Mouse (Mus musculus): ENCODE data around the gene Gdap1l1.

DNA sequence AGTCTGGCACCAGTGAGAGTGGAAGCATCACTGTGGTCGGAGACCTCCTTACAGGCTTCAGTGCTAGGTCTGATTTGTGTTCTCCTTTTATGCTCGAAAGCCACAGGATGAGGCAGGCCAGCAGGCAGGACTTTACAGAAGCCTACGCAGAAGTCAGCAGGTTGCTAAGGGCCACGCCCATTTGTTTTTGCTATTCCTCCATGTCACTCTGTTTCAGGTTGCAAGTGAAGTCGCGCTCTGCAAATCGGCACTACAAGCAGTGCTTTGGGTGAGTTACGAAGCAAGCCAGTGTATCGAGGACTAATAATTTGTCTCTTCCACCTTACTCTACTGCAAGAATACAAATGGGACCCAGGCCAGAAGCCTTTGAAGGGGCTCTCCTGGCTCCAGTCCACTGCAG, 7.0 kb upstream of the Gdap1l1 start:
- TF ChIP-seq CTCF (conservative IDR thresholded peaks at IDR 0.05; ENCODE audit: insufficient read depth, insufficient read length, low read depth, low read length) (no peak), POLR2A (IDR thresholded peaks at IDR 0.05; ENCODE audit: low read depth, low read length) (no peak)
